Mouse (Mus musculus): ENCODE data around the gene Nat14. TPM values are rescaled to one million over a fixed set of nuclear protein-coding genes. Genes with fewer than 3 reads are reported as not detected.

The Nat14 gene
- total and polyA plus RNA-seq, 3 experiments: 3.5 to 5.8 (median 5.6) TPM

DNA sequence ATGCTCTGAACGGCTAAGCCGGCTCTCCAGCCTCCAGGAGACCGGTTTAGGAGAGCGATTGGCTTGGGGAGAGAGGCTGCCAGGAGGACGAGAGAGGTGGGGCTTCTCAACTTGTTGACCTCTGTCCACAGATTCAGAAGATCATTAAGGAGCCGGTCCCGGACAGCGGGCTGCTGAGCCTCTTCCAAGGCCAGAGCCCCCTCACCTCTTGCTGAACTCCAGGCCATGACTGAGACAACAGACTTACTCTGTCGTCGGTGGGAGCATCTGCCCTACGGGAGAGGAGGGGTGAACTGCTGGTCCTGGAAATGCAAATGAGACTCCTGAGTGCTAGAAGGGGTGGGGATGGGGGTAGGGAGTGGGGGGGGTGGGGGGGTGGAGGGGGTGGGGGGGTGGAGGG lies 26.6 kb upstream of the Nat14 start:
- 72% methylated on average over 11 of the region's 11 CpGs for WGBS
- Histone ChIP-seq H3K36me3 (ENCODE audit: control insufficient read depth, insufficient read depth, low read length) (no peaks in the 10 kb centered on the region), H3K9ac (ENCODE audit: low read depth, low read length) (no peak overlapping the region), H3K27ac (no peak overlapping the region), H3K27me3 (ENCODE audit: control insufficient read depth, insufficient read depth, low read length) (no peaks in the 10 kb centered on the region), H3K79me2 (replicated peaks; ENCODE audit: control insufficient read depth, insufficient read depth, low read length) (no peaks in the 10 kb centered on the region), H3K4me1 (ENCODE audit: control insufficient read depth, insufficient read depth, low read length) (no peaks in the 10 kb centered on the region), H3K4me3 (no peak overlapping the region)
- TF ChIP-seq CTCF (IDR thresholded peaks at IDR 0.05): no peak
- TF ChIP-seq EP300 (IDR thresholded peaks at IDR 0.05; ENCODE audit: insufficient read depth, low read depth, low read length): no peak
- TF ChIP-seq POLR2A (IDR thresholded peaks at IDR 0.05; ENCODE audit: insufficient read depth, low read depth, low read length): no peak
- intact Hi-C loops (cut with DNase I): no loop called here
- no peak for DNase-seq

DNA sequence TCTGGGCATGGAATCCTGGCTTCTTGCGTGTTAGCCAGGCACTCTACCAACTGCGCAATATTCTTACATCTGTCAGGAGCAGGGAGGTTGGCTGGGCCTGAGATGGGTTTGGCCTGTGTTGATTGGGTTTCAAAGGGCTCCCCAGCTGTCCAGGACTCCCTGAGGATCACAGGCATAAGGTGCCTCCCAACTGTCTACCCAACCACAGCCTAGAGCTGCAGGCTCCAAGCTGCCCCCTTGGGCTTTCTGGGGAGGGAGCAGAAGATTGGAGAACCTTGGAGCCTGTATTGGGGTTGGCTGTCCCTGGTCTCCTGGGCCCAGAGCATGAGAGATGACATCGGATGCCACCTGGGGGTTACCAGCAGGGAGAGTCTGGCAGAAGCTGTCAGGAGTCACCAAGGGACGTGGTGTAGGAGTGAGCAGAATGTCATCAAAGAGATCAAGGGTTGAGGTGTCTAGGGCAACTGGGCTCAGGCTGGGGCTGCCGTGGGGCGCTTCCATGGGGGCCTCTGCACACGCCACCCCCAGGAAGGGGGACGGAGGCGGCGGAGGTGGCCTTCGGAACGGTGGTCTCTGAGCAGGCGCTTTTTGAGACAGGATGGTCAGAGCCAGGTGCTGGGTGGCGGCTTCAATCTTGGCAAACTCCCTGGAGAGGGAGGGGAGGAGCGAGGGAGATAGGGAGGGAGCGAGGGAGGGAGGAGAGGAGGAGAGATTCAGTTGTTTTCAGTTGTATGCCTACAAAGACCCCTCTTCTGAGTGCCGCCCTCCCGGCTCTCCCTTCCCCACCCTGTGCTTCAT lies 22.8 kb upstream of the Nat14 start:
- H3K36me3 ChIP-seq (ENCODE audit: control insufficient read depth, insufficient read depth, low read length): no peaks in the 10 kb centered on the region
- H3K27ac ChIP-seq: no peak overlapping the region; the same call in 1 of the 2 replicates
- no peak for DNase-seq
- H3K4me1 ChIP-seq (ENCODE audit: control insufficient read depth, insufficient read depth, low read length): no peaks in the 10 kb centered on the region; the same call in 1 of the 2 replicates
- TF ChIP-seq POLR2A (IDR thresholded peaks at IDR 0.05; ENCODE audit: insufficient read depth, low read depth, low read length): no peak
- TF ChIP-seq CTCF (IDR thresholded peaks at IDR 0.05): no peak
- no peak for TF ChIP-seq EP300 (IDR thresholded peaks at IDR 0.05; ENCODE audit: insufficient read depth, low read depth, low read length)
- no peaks in the 10 kb centered on the region for H3K79me2 ChIP-seq (replicated peaks; ENCODE audit: control insufficient read depth, insufficient read depth, low read length)
- H3K4me3 ChIP-seq: peak overlapping the region; percentile 39; the same call in 1 of the 2 replicates
- 25% methylated on average over 18 of the region's 18 CpGs for WGBS
- H3K27me3 ChIP-seq (ENCODE audit: control insufficient read depth, insufficient read depth, low read length): no peaks in the 10 kb centered on the region; the same call in 1 of the 2 replicates
- intact Hi-C loops (cut with DNase I): no loop called here
- H3K9ac ChIP-seq (ENCODE audit: low read depth, low read length): peak overlapping the region; percentile 4; the same call in 1 of the 2 replicates

DNA sequence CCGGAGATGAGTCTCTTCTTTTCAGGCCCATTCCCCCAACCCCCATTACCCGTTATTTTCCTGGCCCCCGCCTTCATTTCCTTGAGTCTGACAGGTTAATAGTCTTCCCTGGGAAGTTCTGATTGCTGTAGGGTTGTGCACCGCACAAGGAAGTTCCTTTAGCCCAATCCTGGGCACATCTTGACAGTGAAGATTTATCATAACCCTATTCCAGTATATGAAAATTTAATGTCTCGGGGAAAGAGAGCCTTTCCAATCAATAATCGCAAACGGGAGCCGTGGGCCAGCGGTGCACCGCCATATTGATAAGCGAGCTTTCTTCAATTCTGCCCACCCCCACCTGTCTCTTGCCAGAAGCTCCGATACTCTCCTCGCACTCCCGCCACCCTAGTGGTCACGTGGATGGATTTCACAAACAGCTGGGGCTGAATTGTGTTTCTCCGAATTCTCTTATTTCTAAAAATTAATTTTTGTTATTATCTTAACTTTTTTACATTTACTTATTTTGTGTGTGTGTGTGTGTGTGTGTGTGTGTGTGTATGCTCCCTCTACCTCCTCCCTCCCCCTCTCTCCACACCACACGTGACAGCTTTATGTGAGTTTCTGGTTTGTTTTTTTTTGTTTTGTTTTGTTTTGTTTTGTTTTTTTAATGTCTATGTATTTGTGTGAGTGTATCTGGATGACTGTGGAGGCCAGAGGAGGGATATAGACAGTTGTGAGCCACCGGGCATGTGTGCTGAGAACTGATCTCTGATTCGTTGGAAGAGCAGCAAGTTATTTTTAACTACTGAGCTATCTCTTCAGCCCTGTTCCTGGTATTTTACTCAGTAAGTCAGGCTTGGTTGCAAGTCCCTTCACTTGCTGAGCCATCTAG lies 21.9 kb upstream of the Nat14 start:
- H3K27me3 ChIP-seq (ENCODE audit: control insufficient read depth, insufficient read depth, low read length): no peaks in the 10 kb centered on the region; the same call in 1 of the 2 replicates
- H3K27ac ChIP-seq: peak overlapping the region; percentile 61
- H3K4me3 ChIP-seq: peak overlapping the region; percentile 39
- no peak for DNase-seq
- no peaks in the 10 kb centered on the region; the same call in 1 of the 2 replicates for H3K4me1 ChIP-seq (ENCODE audit: control insufficient read depth, insufficient read depth, low read length)
- TF ChIP-seq POLR2A (IDR thresholded peaks at IDR 0.05; ENCODE audit: insufficient read depth, low read depth, low read length) (0 out of 2 replicates have a peak, but pooled peaks have one; percentile 18), EP300 (IDR thresholded peaks at IDR 0.05; ENCODE audit: insufficient read depth, low read depth, low read length) (no peak), CTCF (IDR thresholded peaks at IDR 0.05) (peak; percentile 13; the same call in 1 of the 2 replicates)
- H3K36me3 ChIP-seq (ENCODE audit: control insufficient read depth, insufficient read depth, low read length): no peaks in the 10 kb centered on the region
- intact Hi-C loops (cut with DNase I): no loop called here
- H3K79me2 ChIP-seq (replicated peaks; ENCODE audit: control insufficient read depth, insufficient read depth, low read length): no peaks in the 10 kb centered on the region
- peak overlapping the region; percentile 72 for H3K9ac ChIP-seq (ENCODE audit: low read depth, low read length)
- 10% methylated on average over 19 of the region's 19 CpGs for WGBS

DNA sequence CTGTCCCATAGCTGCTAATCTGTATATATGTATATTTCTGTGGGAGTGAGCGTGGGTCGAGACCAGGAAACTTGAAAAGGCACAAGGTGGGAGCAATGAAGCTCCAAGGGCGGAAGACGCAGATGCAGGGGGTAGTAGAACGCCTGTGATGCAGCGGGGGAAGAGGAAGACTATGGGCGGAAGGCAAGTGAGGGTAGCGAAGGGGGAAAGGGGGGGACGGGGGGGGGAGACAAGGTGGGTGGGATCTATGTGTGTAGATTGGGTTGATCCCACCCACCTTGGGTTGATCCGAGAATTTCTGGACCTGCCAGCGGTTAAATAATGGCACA lies 21.3 kb upstream of the Nat14 start:
- H3K79me2 ChIP-seq (replicated peaks; ENCODE audit: control insufficient read depth, insufficient read depth, low read length): no peaks in the 10 kb centered on the region
- H3K9ac ChIP-seq (ENCODE audit: low read depth, low read length): peak overlapping the region; percentile 72
- H3K36me3 ChIP-seq (ENCODE audit: control insufficient read depth, insufficient read depth, low read length): no peaks in the 10 kb centered on the region
- no peak for DNase-seq
- H3K4me1 ChIP-seq (ENCODE audit: control insufficient read depth, insufficient read depth, low read length): no peaks in the 10 kb centered on the region; the same call in 1 of the 2 replicates
- intact Hi-C loops (cut with DNase I): no loop called here
- 21% methylated on average over 11 of the region's 11 CpGs for WGBS
- H3K4me3 ChIP-seq: peak overlapping the region; percentile 39; the same call in 1 of the 2 replicates
- TF ChIP-seq CTCF (IDR thresholded peaks at IDR 0.05) (no peak), POLR2A (IDR thresholded peaks at IDR 0.05; ENCODE audit: insufficient read depth, low read depth, low read length) (no peak), EP300 (IDR thresholded peaks at IDR 0.05; ENCODE audit: insufficient read depth, low read depth, low read length) (no peak)
- H3K27ac ChIP-seq: peak overlapping the region; percentile 61
- H3K27me3 ChIP-seq (ENCODE audit: control insufficient read depth, insufficient read depth, low read length): no peaks in the 10 kb centered on the region; the same call in 1 of the 2 replicates

- intact Hi-C loops (cut with DNase I): no loop called here
These were observed 20.7 kb upstream of the Nat14 start for GRCm38 (mm10) chr7:4901171-4901570.

More at GRCm38 (mm10) chr7:4901171-4901570, 20.7 kb upstream of the Nat14 start:
- DNase-seq: no peak
- Histone ChIP-seq H3K36me3 (ENCODE audit: control insufficient read depth, insufficient read depth, low read length) (no peaks in the 10 kb centered on the region), H3K4me3 (no peak overlapping the region), H3K27ac (no peak overlapping the region), H3K79me2 (replicated peaks; ENCODE audit: control insufficient read depth, insufficient read depth, low read length) (no peaks in the 10 kb centered on the region), H3K27me3 (ENCODE audit: control insufficient read depth, insufficient read depth, low read length) (no peaks in the 10 kb centered on the region; the same call in 1 of the 2 replicates), H3K4me1 (ENCODE audit: control insufficient read depth, insufficient read depth, low read length) (no peaks in the 10 kb centered on the region; the same call in 1 of the 2 replicates), H3K9ac (ENCODE audit: low read depth, low read length) (no peak overlapping the region)
- TF ChIP-seq POLR2A (IDR thresholded peaks at IDR 0.05; ENCODE audit: insufficient read depth, low read depth, low read length) (no peak), CTCF (IDR thresholded peaks at IDR 0.05) (peak; percentile 55)
- WGBS: 66% methylated on average over 8 of the region's 8 CpGs

Data from heart, adult 2 months (tissue).